Mouse (Mus musculus): Measurements from ENCODE around the gene Rab26.

Rab26 gene

DNA sequence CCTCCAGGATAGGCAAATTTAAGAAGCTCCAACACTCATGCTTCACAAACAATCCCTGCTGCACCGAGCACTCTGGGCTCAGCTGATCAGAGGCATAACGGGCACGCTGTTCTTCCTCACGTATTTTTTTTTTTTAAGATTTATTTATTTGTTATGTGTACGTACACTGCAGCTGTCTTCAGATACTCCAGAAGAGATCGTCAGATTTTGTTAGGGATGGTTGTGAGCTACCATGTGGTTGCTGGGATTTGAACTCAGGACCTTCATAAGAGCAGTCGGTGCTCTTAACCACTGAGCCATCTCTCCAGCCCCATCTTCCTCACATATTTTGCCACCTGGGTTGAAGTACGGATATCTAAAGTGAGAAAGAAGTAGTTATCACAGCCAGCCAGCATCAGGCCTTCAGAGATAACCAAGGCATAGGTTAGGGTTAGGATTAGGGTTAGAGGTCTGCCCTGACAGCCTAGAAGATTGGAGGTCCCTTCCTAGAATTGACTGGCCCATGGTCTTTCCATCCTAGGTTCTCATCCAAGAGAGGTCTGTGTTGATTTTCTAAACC is at the start of gene Rab26:
TSS of gene Rab26 (minus strand) at position 51 of the 559 bp plus-strand sequence.
- DNase-seq (ENCODE audit: low read depth, low spot score): no peak

DNA sequence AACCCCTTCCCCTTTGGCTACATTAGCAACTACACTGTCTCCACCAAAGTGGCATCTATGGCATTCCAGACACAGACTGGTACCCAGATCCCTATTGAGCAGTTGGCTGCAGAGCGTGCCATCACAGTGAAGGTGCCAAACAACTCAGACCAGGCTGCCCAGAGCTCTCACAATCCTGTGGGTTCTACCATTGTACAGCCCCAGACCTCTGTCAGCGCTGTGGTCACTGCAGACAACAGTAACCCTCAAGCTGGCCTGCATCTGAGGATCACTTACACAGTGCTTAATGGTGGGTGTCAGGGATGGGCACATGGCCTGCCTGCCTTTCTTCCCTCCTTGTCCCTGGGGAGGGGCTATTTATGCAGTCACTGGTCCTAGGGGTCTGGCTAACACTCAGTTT is 46.3 kb upstream of the Rab26 start:
- DNase-seq (ENCODE audit: low read depth, low spot score): no peak

DNA sequence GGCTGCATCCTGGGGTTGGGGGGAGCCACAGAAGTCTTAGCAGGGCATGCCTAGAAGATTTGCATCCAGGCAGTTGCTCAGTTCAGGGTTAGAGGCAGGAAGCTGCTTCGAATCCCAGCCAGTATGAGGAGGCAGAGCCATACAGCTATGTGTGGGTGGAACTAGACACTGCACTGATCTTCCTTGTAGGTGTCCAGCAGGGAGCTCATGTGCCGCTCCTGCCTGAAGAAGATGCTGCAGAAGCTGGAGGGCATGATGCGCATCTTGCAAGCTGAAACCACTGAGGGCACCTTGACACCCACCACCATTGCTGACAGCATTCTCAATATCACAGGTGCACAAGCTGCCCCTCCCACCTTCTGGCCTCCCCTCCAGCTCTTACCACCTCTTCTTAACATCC is 45.5 kb upstream of the Rab26 start:
- DNase-seq (ENCODE audit: low read depth, low spot score): no peak

DNA sequence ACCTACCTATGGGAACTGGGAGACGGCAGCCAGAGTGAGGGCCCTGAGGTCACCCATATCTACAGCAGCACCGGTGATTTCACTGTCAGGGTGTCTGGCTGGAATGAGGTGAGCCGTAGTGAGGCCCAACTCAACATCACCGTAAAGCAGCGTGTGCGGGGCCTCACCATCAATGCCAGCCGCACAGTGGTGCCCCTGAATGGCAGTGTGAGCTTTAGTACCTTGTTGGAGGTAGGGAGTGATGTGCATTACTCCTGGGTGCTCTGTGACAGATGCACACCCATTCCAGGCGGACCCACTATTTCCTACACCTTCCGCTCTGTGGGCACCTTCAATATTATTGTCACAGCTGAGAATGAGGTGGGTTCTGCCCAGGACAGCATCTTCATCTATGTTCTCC is 39.8 kb upstream of the Rab26 start:
- no peak for DNase-seq (ENCODE audit: low read depth, low spot score)

DNA sequence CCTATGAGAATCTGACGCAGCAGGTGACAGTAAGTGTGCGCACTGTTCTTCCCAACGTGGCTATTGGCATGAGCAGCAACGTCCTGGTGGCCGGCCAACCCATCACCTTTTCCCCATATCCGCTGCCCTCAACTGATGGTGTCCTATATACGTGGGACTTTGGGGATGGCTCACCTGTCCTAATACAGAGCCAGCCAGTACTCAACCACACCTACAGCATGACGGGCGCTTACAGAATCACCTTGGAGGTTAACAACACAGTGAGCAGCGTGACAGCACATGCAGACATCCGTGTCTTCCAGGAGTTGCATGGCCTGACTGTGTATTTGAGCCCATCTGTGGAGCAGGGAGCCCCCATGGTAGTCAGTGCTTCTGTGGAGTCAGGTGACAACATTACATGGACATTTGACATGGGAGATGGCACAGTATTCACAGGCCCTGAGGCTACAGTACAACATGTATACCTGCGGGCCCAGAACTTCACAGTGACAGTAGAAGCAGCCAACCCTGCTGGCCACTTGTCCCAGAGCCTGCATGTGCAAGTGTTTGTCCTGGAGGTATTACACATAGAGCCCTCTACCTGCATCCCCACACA is 38.7 kb upstream of the Rab26 start:
- DNase-seq (ENCODE audit: low read depth, low spot score): no peak

DNA sequence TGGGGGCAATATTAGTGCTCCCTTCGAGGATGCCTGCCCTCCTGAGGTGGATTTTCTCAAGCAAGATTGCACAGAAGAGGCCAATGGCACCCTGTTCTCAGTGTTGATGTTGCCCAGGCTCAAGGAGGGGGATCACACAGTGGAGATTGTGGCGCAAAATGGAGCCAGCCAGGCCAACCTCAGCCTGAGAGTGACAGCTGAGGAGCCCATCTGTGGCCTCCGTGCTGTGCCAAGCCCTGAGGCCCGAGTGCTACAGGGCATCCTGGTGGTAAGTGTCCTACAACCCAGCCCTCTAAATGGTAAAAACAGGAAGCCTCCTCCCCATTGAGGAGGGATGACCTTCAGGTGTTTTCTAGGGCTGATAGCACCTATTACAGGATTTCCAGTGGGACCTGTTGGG is 35.8 kb upstream of the Rab26 start:
- no peak for DNase-seq (ENCODE audit: low read depth, low spot score)

DNA sequence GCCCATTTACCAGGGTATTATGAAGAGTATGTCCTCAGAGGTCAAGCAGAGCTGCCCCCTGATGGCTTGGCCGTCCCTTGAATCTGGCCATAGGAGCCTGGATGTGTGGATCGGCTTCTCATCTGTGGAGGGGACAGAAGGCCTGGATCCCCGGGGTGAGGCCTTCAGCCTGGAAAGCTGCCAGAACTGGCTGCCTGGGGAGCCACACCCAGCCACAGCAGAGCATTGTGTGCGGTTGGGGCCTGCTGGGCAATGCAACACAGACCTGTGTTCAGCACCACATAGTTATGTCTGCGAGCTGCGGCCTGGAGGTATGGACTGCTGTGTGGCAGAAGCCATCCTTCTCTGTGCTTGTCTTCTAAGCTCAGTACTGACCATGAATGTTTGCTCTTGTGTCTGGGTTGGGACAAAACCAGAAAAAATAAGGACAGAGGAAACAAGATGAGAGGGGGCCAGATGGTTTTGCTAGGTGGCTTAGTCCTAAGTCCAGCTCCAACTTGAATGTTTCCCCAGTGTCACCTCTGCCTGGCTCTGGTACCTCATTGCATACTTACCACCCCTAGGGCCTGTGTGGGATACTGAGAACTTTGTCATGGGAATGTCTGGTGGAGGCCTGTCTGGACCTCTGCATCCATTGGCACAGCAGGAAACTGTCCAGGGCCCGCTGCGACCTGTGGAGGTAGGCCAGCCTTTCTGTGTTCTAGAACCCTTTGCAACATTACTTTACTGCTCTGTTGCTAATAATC is 33.2 kb upstream of the Rab26 start:
- DNase-seq (ENCODE audit: low read depth, low spot score): peak; percentile 73

DNA sequence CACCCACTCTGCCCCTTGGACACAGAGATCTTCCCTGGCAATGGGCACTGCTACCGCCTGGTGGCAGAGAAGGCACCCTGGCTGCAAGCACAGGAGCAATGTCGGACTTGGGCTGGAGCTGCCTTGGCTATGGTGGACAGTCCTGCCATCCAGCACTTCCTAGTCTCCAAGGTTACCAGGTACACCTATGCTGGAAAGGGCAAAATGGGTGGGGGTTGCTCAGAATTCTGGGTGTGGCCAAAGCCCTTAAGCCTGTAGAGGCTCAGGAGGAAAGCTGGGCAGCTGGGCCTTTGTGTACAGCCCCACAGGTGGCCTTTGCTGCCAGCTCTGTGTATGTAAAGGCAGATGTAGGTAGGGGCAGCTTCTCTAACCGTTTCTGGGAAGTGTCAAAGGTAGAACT is 31.8 kb upstream of the Rab26 start:
- no peak for DNase-seq (ENCODE audit: low read depth, low spot score)

DNA sequence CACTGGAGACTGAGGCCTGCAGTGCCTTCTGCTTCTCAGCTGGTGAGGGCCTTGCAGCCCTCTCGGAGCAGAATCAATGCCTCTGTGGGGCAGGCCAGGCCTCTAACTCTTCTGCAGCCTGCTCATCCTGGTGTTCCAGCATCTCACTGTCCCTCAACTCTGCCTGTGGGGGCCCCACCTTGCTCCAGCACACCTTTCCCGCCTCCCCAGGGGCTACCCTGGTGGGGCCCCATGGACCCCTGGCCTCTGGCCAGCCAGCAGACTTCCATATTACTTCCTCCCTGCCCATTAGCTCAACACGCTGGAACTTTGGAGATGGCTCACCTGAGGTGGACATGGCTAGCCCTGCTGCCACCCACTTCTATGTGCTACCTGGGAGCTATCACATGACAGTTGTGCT is 31.1 kb upstream of the Rab26 start:
- no peak for DNase-seq (ENCODE audit: low read depth, low spot score)

DNA sequence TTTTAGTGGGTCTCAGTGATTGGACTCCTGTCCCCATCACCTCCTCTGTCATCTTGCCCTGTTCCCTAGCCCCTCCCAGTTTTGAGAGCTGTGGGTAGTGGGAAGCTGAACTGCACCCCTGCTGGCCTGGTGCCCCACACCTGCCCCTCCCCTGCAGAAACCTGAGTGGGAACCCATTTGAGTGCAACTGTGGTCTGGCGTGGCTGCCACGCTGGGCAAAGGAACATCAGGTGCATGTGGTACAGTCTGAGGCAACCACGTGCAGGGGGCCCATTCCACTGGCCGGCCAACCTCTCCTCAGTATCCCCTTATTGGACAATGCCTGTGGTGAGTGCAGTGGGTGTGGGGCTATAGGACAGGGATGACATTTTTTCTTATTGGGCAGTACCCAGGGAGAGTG is 30.4 kb upstream of the Rab26 start:
- no peak for DNase-seq (ENCODE audit: low read depth, low spot score)

DNA sequence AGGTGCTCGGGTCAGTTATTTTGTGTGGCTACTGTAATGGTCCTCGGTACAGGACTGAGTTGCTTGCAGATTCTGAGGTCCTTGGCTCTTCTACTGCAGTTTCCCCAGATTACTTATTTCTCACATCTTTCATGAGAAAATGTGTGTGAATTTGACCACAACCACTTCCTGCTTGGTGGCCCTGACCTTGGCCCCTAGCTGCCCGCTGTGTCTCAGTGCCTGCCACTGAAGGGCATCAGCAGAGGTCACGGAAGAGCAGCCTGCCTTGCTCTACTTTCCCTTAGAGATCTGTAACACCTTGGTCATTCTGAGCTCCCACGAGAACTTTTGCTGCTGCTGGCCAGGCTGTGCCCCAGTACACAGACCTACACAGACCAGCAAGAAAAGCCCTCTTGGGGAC is 29.6 kb upstream of the Rab26 start:
- no peak for DNase-seq (ENCODE audit: low read depth, low spot score)

DNA sequence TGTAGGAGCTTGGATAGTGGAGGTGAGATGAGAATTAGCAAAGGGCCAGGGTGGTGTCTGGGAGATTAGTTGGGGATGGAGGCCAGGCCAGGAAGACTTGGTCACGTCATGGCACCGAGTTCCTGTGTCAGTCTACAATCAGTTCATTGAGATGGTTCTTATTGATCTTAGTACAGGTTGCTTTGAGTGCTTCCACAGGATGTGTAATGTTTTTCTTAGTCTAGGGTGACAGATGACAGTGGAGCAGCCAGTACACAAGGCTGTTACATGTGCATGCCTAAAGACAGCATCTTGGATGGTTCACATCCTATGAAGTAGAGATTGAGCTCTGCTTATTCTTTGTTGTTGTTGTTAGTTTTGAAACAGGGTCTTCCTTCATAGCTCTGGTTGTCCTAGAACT is 27.6 kb upstream of the Rab26 start:
- DNase-seq (ENCODE audit: low read depth, low spot score): no peak

DNA sequence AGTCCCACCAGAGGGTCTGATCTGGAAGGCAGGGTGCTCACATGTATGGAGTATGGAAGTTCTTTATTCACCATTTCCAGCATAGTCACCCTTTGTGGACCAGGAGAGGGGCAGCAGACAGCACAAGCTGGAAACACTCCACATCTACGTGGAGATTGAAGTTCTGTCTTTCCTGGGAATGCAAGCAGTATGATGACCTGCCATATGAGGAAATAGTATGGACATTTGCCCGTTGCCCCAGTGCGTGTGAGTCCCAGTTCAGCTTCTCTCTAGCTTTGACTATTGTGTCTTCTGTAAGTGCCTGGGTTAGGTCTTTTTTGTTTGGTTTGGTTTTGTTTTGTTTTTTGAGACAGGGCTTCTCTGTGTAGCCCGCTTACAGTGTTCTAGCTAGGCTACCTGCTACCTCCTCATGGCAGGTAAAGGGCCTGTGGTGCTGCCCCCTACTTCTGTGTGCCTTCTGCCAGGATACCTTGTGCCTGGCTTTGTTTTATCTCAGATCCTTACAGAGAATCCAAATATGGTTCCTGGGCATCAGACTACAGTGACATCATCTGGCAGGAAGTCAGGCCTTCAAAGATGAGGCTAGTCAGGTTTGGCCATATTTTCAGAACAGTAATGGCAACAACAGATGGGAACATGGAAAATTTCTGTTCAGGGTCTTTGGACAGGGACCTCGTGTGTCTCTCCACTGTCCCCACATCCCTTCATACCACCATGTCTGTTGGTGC is 26.5 kb upstream of the Rab26 start:
- DNase-seq (ENCODE audit: low read depth, low spot score): peak; percentile 56

DNA sequence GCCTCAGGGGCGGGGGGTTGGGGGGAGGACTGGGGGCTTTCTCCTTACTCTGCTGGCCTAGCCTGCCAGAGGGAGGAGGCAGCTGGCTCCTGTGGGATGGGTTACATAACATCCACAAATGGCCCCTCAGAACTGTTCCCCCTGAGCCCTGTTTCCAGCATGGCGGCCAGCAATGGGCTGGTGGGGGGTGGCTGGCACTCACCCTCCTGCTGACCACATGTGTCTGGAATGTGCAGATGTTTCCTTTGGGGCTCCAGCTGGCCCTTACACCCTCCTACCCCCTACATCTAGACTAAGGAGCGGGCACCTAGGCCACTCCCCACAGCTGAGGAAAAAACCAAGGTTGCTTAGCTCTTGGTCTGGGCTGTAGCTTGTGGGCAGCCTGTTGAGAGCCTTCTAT is 25.1 kb upstream of the Rab26 start:
- peak; percentile 75 for DNase-seq (ENCODE audit: low read depth, low spot score)

DNA sequence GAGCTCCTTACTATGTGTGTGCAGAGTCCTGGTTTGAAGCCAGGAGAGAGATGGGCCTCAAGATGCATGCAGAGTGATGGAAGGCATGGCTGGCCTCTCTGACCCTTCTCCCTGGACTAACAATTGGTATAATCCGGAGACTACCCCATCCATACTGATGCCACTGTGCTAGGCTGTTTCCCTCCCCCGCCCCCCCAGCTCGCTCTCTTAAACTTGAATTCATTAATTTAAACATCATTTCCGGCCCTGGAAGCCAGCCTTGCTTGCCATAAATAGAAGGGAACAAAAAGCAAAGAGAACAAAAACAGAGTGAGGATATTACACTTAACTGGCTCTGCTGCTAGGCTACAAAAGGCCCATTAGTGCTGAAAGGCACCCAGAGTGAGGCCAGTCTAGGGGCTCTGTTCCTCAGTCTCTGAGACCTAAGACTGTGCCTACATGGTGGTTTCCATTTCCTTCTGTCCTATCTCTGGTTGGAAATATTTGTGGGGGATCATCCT is 24.6 kb upstream of the Rab26 start:
- DNase-seq (ENCODE audit: low read depth, low spot score): peak; percentile 51

DNA sequence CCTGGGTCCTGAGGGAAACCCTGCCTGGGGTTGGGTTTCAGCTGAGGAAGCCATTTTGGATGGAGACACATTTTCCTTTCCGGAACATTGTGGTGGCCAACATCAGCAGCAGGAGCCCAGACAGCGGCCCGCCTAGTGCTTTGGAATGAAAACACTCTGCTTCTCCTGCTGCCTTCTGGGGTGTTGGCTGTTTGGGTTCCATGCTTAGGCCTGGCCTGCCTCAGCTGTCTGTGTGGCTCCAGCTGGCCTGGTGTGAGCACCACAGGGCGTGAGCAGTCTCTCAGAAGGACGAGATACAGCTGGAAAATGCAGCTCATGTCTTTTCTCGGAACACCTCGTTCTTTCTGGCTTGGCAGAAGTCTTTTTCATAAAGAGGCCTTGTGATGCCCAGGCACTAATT is 23.1 kb upstream of the Rab26 start:
- DNase-seq (ENCODE audit: low read depth, low spot score): no peak

DNA sequence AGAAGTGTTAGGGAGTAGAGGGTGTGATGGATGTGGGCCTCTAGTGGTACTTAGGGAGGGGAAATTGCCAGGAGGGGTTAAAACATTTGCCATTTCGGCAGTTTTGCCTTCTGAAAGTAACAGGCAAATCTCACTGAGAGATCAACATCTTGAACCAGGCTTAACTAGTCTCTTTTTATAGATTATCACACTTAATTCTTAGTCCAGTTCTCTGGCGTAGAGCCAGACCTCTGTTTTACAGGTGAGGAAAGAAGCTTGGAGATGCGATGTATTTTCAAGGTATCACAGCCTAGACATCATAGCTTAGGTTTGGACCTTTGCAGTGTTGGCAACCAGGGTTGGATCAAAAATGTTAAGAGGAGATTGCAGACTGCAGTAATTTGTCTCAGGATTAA is 17.0 kb upstream of the Rab26 start:
- no peak for DNase-seq (ENCODE audit: low read depth, low spot score)

DNA sequence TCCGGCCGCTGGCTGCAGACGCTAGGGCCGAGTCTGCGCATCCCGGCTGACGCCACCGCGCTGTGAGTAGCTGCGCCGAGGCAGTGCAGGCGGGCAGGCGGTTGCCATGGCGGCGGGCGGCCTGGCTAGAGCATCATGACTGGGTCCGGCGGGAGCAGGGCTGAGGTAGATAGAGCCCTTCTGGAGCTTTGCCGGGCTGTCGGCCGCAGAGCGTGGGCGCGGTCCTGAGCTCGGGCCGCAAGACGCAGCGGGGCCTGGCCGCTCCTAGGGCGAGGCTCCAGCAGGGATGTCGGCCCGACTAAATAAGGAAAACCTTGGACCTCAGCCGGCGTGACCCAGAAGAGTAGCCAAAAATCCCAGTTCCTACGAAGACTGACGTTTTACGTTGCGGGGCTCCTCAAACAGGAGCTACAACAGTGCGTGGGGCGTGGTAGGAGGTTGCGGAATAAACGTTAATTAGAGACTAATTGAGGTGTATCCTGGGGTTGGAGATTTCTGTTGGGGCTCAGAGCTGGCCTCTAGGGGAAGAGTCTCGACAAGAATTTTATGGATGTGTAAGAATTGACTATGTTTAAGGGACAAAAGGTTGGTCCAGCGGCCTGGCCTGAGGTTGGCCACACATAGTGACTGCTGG is 16.5 kb upstream of the Rab26 start:
- DNase-seq (ENCODE audit: low read depth, low spot score): peak; percentile 91

DNA sequence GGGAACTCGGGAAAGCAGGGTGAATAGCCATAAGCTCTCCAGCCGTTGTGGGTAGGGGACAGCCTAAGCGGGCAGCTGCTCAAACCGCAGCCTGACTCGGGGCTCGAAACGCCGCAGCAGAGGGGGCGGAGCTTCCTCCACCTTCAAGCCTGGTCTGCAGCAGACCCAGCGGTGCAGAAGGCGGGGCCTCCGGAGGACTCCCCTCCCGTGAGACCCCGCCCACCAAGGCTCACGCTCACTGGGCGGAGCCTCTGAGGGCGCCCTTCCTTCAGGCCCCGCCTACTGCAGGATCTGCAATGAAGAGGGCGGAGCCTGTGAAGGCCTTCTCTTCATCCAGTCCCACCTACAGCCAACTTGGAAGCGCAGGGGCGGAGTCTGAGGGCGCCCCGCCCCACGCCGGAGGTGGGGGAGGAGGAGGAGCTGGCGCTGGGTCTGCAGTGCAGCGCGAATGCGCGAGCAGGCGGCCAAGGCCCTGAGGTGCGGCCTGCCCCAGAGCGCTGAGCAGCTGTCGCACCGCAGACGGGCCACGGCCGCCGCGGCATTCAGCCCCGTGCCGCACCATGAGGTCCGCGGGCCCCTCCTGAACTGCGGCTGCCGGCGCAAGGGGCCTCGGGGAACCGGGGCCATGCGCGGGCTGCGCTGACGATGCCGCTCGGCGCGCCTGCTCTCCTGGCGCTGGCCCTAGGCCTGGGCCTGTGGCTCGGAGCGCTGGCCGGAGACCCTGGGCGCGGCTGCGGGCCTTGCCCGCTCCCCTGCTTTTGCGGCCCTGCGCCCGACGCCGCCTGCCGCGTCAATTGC is 15.8 kb upstream of the Rab26 start, which contains the start of gene Pkd1:
TSS of gene Pkd1 (plus strand) at position 217 of the 798 bp plus-strand sequence.
- DNase-seq (ENCODE audit: low read depth, low spot score): peak; percentile 99

DNA sequence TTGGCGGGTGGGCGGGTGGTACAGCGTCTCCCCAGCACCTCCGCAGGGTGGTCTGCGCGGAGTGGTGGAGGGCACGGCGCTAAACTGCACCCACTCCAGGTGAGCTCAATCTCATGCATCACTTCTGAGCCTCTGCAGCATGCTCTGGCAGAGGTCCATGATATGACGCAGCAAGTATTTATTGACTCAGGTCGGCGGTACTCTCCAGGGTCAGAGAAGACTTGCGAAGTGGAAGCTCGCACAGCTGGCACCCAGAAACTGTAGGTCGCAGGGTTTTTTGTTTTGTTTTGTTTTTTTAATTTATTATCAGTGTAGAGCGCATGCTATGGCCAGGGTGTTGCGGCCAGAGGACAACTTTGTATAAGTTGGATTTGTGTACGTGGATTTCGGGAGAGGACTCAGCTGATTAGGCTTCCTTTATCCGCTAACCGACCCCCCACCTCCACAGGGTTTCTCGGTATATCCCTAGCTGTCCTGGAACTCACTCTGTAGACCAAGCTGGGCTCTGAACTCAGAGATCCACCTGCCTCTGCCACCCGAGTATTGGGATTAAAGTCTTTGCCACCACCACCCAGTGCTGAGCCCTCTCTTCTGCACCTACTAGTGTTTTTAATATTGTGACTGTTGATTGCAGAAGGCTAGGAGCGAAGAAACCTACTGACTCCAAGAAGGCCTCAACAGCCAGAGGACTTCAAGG is 15.1 kb upstream of the Rab26 start:
- DNase-seq (ENCODE audit: low read depth, low spot score): peak; percentile 77

All from 3T3-L1 (cell line).